Mouse (Mus musculus) erythroblast, embryonic 14.5 days (primary cell): ENCODE measurements around the gene Gsg1l2. TPM values are rescaled to one million over a fixed set of nuclear protein-coding genes. Genes with fewer than 3 reads are reported as not detected.

Experiments
- H3K27me3 ChIP-seq: 2 replicates; pipeline ENCODE4 v1.6.1; 2012; ENCODE audit warnings: inconsistent platforms; ENCODE audit not compliant: control insufficient read depth
- H3K36me3 ChIP-seq: 2 replicates; pipeline ENCODE4 v1.6.1; 2012; ENCODE audit warnings: mild to moderate bottlenecking, inconsistent platforms; ENCODE audit not compliant: control insufficient read depth
- H3K4me1 ChIP-seq: 2 replicates; pipeline ENCODE4 v1.6.1; 2012; ENCODE audit warnings: inconsistent platforms; ENCODE audit not compliant: control insufficient read depth
- H3K4me3 ChIP-seq: replicated peaks from 2 replicates; pipeline ENCODE3; 2012; ENCODE audit warnings: moderate library complexity, mild to moderate bottlenecking, inconsistent platforms
- H3K9me3 ChIP-seq: 2 replicates; pipeline ENCODE4 v1.6.1; 2012; ENCODE audit warnings: low read length, inconsistent platforms, mixed read lengths; ENCODE audit not compliant: control insufficient read depth
- GATA1 ChIP-seq: IDR thresholded peaks from 2 replicates; pipeline ENCODE4 v1.6.1; 2012; ENCODE audit warnings: low read length, inconsistent platforms, mixed read lengths
- TAL1 ChIP-seq: IDR thresholded peaks from 3 replicates; pipeline ENCODE4 v1.6.1; 2012; ENCODE audit warnings: low read length, inconsistent platforms, mixed read lengths
- polyA plus RNA-seq: library from polyadenylated mRNA; stranded (reverse); fragments of >175 nt; gene quantifications from 2 replicates; pipeline ENCODE4 v1.2.3, GENCODE M21; 2012

Gsg1l2 gene
- polyA plus RNA-seq, 1 experiment = not detected

DNA sequence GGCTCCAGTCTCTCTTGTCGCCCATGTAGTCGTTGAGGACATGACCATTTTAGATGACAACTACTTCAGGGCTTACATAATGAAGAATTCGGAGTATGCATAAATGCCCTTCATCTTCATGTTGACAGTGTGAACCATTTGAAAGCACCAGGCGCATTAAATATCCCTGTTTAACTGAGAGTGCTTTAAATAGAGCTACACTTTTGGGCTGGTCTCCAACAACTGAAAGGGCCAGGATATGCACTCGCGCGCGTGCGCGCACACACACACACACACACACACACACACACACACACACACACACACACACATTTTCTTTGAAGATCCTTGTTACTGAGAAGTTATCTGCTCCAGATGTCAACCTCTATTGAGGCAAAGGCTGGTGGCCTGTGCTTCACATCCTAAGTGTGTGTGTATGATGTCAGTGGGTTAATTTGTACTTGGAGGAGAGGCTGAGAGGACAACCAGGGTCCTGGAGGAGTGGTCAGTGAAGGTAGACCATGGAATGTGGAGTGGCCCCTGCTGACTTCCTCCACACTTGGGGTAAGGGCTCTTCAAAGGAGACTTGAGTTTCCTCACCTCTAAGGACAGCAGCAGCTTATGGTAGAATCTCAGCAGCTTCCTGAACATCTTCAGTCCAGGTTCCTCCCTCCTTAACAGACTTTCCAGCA lies 61.1 kb downstream of the Gsg1l2 start:
- Histone ChIP-seq H3K36me3 (no peaks in the 10 kb centered on the region), H3K27me3 (no peaks in the 10 kb centered on the region), H3K4me1 (no peaks in the 10 kb centered on the region), H3K4me3 (no peak overlapping the region), H3K9me3 (no peaks in the 10 kb centered on the region)
- TF ChIP-seq TAL1 (no peak), GATA1 (no peak)

Other genes starting within 250 kb of the Gsg1l2 start
- not detected in 2 replicates for gene Rcvrn, start 79.3 kb upstream of the Gsg1l2 start, polyA plus RNA-seq
- gene Glp2r, start 3.5 kb upstream of the Gsg1l2 start, polyA plus RNA-seq = not detected in 2 replicates
- not detected in 2 replicates for gene Dhrs7c, start 23.6 kb downstream of the Gsg1l2 start, polyA plus RNA-seq
- gene Usp43, start 147.5 kb downstream of the Gsg1l2 start, polyA plus RNA-seq = not detected in 2 replicates
- not detected in 2 replicates for gene Cfap52, start 191.0 kb downstream of the Gsg1l2 start, polyA plus RNA-seq
- 0.08 and 0.17 TPM in 2 replicates for gene Stx8, start 191.6 kb downstream of the Gsg1l2 start, polyA plus RNA-seq